Mouse (Mus musculus) left cerebral cortex, adult 2 months (tissue): ENCODE results near the gene Cpm. TPM values are rescaled to one million over a fixed set of nuclear protein-coding genes. Genes with fewer than 3 reads are reported as not detected.

Experiments used
- DNase-seq, 2 experiments: peaks; one replicate each; pipeline ENCODE4 v3.0.0; 2021 to 2022; ENCODE audit warnings: low spot score in 2 of 2, mixed read lengths in 1 of 2; ENCODE audit errors: extremely low spot score in 1 of 2
- H3K27ac ChIP-seq: fragments of 200-600 bp; 2 replicates; pipeline ENCODE4 v1.8.1; 2022
- H3K4me3 ChIP-seq: fragments of 200-600 bp; 2 replicates; pipeline ENCODE4 v1.8.1; 2022
- CTCF ChIP-seq: fragments of 200-600 bp; IDR thresholded peaks from 2 replicates; pipeline ENCODE4 v1.8.1; 2022; ENCODE audit warnings: antibody characterized with exemption, mild to moderate bottlenecking, moderate library complexity
- intact Hi-C: fragments of 180-260 bp; cut with DNase I; formaldehyde crosslinking; loops from one replicate; pipeline ENCODE4 v1.15.1; 2025
- long read RNA-seq, 2 experiments: library from polyadenylated mRNA; stranded (forward); transcript quantifications; one replicate each; pipeline ENCODE4 v2.0.0; 2021; ENCODE audit warnings: borderline mapping rate in 2 of 2
- total RNA-seq, 2 experiments: library from RNA; stranded (reverse); gene quantifications; 2 replicates each; pipeline ENCODE4 v1.2.3; 2021

Gene Cpm
- total RNA-seq: 1 to 10 TPM; 5.2 to 5.3 TPM
- long read RNA-seq, experiment 1, partial matches to known transcripts: 2 of 24 reads
- long read RNA-seq, experiment 1, other reads (novel, unspliced or antisense): 20 of 24 reads
- long read RNA-seq, experiment 2, partial matches to known transcripts: 0 of 12 reads
- long read RNA-seq, experiment 2, other reads (novel, unspliced or antisense): 12 of 12 reads

GRCm38 (mm10) chr10:117629169-117629971 lies at the start of gene Cpm:
Gene Cpm, plus strand, starts transcription at chr10:117629500.
- DNase-seq: peak; percentile 34 to 36
- no peak for TF ChIP-seq CTCF
- intact Hi-C loops: no loop called here
- no peak within 1 kb of the TSS for H3K27ac ChIP-seq
- H3K4me3 ChIP-seq: peak within 1 kb of the TSS; percentile 51

DNA sequence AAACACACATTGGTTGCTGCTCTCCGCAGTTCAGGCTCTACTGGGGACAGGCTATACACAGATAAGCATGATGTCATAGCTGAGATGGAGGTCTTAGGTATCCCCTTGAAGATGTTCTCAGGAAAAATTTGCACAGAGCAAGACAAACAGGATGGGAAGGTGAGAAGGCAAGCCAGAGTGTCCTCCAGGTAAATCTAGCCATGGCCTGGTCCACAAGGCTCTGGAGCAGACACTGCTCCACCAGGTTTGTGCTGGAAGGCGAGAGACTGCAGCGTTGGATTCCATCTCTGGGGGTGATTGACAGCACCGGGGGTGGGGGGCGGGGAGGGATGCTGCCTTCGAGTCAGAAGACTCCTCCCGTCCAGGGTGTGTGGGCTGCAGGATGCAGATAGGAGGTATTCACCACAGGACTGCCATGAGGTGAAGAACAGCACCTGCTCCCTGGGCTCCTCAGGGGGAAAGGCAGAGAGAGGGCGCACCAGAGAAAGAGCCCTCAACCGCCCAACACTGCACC lies 49.5 kb upstream of the Cpm start:
- H3K27ac ChIP-seq: no peak overlapping the region
- no peak for DNase-seq
- intact Hi-C loops: no loop called here
- TF ChIP-seq CTCF: no peak
- no peak overlapping the region for H3K4me3 ChIP-seq

- no peak for TF ChIP-seq CTCF
- no peak for DNase-seq
- Histone ChIP-seq H3K4me3 (no peak overlapping the region), H3K27ac (no peak overlapping the region)
- intact Hi-C loops: no loop called here
Measured at GRCm38 (mm10) chr10:117580405-117580804, 48.9 kb upstream of the Cpm start.

- intact Hi-C loops: no loop called here
- DNase-seq: no peak
- TF ChIP-seq CTCF: no peak
- Histone ChIP-seq H3K27ac (no peak overlapping the region), H3K4me3 (no peak overlapping the region)
Measured at GRCm38 (mm10) chr10:117581007-117581752, 48.1 kb upstream of the Cpm start.

- DNase-seq: no peak
- TF ChIP-seq CTCF: no peak
- intact Hi-C loops: no loop called here
- Histone ChIP-seq H3K27ac (no peak overlapping the region), H3K4me3 (no peak overlapping the region)
Measured at GRCm38 (mm10) chr10:117581753-117582062, 47.6 kb upstream of the Cpm start.

DNA sequence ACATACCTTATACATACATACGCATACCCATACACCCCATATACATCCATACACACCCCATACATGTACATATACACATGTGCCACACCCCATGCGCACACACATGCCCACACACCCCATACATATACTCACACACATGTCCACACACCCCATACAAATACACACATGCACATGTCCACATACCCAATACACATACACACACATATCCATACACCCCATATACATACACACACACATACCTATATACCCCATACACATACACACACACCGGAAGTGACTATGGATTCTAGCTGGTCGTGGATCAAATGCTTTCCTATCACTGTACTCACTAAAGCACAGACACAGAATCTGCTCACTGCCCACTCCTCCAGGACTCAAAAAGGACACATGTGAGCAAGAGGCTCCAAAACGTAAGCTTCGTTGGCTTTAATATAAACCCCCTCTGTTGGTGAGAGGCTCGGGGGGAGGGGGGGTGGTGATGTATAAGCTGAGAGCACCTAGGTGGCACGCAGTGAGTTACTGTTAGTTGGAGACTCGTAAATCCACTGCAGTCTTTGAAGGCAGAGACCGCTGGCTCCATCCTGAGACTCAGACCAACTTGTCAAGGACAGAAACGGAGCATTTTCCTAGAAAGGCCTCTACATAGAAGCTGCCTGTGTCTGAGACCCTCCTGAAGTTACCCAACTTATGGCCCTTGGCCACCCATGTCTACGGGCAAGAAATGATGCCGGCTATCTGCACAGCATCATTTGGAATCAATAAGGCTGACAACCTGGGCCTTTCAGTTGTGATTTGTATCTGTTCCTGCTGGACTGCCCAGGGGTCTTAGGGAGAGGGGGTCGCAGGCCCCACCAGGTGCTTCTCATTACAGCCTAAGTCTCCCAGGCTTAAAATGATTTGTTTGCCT lies 45.9 kb upstream of the Cpm start:
- intact Hi-C loops: no loop called here
- Histone ChIP-seq H3K27ac (no peak overlapping the region), H3K4me3 (no peak overlapping the region)
- no peak for DNase-seq
- no peak for TF ChIP-seq CTCF

GRCm38 (mm10) chr10:117584102-117584501 lies 45.2 kb upstream of the Cpm start:
- no peak for TF ChIP-seq CTCF
- no peak overlapping the region for H3K4me3 ChIP-seq
- no peak for DNase-seq
- H3K27ac ChIP-seq: no peak overlapping the region
- intact Hi-C loops: no loop called here

GRCm38 (mm10) chr10:117584566-117585515 lies 44.5 kb upstream of the Cpm start:
- no peak for TF ChIP-seq CTCF
- intact Hi-C loops: no loop called here
- no peak overlapping the region for H3K4me3 ChIP-seq
- DNase-seq: no peak
- H3K27ac ChIP-seq: no peak overlapping the region

DNA sequence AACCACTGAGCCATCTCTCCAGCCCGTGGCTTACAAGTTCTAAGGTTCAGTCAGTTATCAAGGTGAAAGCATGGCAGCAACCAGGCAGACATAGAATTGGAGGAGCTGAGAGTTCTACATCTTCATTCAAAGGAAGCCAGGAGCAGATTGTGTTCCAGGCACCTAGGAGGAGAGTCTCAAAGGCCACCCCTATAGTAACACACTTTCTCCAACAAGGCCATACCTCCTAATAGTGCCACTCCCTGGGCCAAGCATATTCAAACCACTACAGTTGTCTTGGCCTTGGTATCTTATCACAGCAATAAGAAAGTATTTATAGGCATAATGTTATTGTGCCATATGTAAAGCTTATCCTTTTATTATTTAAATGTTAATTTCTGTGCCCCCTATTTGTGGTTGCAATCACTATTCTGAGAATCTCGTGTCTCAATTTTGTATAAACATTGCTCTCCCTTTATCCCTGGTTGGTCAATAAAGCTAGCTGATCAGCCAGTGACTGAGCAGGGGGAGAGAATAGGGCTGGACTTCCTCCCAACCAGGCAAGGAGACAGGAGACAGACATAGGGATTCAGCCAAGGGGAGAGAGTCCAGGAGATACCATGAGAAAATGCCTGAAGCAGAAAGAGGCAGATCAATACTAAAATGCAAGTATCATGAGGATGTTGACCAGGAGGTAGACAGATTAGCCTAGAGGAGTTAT lies 43.5 kb upstream of the Cpm start:
- intact Hi-C loops: no loop called here
- no peak for DNase-seq
- Histone ChIP-seq H3K27ac (no peak overlapping the region), H3K4me3 (no peak overlapping the region)
- TF ChIP-seq CTCF: no peak

- Histone ChIP-seq H3K4me3 (no peak overlapping the region), H3K27ac (no peak overlapping the region)
- intact Hi-C loops: no loop called here
- no peak for TF ChIP-seq CTCF
- DNase-seq: no peak
Measured at GRCm38 (mm10) chr10:117586859-117587258, 42.4 kb upstream of the Cpm start.
